Mouse (Mus musculus) heart, adult 18-20 months (tissue): ENCODE measurements around the gene Pkn1. TPM values are rescaled to one million over a fixed set of nuclear protein-coding genes. Genes with fewer than 3 reads are reported as not detected.

Experiments
- DNase-seq, 2 experiments: peaks; one replicate each; pipeline ENCODE4 v3.0.0; 2021 to 2022; ENCODE audit warnings: mixed read lengths in 1 of 2
- total RNA-seq, 2 experiments: library from RNA; stranded (reverse); gene quantifications; 2 replicates each; pipeline ENCODE4 v1.2.3; 2021

Pkn1 gene
- total RNA-seq, 2 experiments from 2014 or later = 51.1 to 52.7 TPM

DNA sequence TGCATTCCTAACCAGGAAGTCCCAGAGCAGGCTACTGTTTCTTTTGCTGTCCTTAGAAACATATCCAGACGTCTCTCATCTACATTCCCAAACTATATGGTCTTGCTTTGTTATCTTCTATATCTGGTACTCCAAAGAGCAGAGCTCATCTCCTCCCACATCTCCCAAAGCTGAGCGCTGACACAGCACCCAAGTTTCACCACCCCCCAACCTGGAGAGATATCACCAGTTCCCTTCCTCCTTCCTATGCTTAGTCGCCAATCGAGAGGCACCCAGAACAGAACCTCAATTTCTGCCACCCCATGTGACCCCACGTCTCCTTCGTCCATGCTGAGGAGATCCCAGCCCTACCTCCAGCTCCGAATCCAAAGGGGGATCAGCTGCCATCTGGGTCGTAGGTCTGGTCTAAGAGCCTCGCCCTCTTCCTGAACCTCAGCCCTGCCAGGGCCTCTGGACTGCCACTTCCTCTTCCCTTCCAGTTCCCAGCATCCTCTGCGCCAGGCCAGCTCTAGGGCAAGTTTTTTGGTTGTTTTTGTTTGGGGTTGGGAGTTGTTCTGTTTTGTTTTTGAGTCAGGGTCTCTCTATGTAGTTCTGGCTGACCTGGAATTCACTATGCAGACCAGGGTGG, 5.3 kb downstream of the Pkn1 start:
- DNase-seq = peak; percentile 50 to 70

DNA sequence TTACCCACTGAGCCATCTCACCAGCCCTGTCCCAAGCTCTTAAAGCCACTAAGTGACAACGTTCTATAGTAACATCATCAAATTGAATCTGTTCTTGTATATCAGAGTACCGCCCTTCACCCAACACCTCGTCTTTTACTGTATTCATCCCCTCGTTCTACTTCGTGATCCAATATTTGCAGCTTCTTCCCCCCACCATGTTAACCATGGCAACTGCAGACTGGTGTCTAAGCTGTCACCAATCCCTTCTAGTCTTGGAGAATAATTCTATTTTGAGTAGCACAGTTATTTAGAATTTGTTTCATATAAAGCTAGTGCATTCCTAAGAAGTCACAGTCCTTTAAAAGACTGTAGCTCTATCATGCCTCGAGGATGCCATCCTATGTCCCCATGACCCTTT, 9.7 kb downstream of the Pkn1 start:
- no peak for DNase-seq

DNA sequence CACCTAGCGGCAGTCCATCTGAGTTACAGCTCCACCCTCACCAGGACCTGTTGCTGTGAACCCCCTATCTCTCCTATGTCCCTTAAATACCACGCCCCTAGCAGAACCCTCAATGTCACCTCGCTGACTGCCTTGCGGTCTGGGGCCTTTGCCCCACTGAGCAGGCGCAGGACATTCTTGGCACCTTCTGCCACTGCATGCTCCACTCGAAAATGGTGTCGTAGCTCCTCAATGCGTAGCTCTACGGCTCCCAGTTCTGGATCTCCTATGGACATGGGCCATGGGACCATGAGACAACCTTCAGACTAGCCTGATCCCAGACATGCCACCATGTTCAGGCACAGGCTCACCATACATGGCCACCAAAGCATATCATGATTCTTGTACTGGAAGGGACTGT, 14.5 kb downstream of the Pkn1 start:
- no peak for DNase-seq

DNA sequence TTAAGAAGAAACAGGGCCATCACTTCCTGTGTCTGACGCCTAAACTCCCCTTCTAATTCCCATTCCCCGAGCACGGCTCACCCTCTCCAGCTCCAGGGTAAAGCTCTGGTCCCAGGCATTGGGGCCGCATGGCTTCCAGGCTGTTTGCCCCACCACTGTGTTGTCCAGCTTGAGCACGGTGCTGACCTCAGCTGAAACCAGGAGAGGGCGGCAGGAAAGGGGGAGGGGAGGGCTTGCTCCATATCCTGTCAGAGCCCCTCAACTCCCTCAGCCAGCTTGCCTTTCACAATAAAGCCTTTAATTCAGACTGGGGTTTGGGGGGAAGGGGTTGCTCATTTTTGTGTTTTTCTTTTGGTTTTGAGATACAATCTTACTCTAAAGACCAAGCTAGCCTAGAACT, 17.9 kb downstream of the Pkn1 start:
- no peak for DNase-seq

DNA sequence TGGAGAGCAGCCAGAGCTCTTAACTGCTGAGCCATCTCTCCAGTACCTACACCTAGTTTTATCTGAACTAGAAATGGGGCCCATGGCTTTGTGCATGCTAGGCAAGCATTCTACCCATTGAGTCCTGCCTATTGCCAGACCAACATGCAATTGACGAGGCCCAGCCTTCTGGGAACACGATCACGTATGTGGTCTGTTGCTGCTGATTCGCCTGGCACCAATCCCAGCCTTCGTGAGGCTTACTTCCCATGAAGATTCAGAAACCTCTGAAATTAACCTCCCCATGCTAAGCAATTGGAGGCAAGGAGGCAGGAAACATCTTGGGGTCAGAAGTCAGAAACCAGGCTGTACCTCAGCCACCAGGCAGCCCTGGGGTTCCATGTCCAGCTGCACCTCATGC, 18.4 kb downstream of the Pkn1 start:
- DNase-seq = no peak

DNA sequence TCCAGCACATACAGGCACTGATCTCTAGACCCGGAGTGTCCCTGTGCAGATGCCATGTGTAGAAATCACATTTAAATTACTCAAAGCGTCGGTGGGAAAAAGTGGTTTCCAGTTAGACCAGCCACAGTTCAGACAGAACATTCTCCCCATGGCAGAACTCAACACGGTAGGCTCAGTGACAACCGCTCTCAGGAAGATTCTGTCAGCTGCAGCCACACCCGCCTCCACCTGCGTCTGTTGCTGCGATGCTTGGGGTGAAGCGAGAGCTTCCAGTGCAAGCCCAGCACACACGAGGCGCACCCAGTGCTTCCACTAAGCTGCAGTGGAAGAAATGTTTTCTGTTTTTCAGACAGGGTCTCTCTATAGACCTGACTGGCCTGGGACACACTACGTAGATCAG, 19.1 kb downstream of the Pkn1 start:
- no peak for DNase-seq

DNA sequence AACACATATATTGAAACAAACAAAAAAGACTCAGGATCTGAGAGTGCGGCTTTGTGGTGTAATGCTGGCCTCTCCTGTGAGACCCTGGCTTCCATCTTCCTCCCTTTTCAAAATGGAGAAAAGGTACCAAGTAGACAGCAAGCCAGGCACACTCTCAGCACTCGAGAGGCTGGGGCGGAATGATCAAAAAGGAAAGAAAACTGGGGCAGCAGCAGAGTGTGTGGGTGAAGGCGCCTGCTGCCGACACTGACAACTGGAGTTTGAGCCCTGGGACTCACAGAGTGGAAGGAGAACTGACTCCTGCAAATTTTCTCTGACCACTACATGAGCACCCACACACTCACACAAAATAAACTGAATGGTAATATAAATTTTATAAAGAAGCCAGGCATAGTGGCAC, 24.5 kb downstream of the Pkn1 start:
- no peak for DNase-seq

DNA sequence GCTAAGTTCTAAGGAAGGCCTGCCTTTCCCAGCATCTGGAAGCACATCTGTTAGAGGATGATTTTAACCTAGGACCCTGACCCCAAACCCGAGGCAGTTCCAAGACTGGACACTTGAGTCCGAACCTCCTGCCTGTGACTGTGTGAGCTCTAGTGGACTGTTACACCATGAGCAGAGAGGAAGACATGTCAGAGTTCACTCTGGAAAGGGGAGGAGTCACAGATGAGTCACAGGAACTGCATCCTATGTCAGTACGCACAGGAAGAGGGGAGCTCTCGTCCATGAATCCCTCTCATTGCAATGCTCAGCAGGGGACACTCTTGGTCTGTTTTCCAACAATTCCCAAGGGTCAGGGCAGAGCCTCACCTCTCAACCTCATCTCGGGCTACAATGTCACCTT, 26.0 kb downstream of the Pkn1 start:
- no peak for DNase-seq

DNA sequence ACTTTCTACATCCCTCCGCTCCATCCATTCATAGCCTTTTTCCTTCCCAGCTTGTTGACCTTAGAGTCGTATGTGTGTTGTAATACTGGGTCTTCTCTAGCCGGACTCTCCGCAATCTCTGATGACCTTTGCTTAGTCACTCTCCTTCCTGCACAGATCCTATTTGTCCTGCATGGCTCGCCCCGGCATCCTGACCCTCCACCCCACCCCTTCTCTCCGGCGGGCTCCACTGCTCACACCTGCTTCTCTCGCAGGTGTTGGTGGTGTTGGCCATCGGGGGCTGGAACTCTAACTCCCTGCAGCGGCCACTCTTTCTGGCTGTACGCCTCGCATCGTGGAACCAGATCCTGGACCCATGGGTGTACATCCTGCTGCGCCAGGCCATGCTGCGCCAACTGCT, 30.0 kb downstream of the Pkn1 start:
- DNase-seq = no peak

DNA sequence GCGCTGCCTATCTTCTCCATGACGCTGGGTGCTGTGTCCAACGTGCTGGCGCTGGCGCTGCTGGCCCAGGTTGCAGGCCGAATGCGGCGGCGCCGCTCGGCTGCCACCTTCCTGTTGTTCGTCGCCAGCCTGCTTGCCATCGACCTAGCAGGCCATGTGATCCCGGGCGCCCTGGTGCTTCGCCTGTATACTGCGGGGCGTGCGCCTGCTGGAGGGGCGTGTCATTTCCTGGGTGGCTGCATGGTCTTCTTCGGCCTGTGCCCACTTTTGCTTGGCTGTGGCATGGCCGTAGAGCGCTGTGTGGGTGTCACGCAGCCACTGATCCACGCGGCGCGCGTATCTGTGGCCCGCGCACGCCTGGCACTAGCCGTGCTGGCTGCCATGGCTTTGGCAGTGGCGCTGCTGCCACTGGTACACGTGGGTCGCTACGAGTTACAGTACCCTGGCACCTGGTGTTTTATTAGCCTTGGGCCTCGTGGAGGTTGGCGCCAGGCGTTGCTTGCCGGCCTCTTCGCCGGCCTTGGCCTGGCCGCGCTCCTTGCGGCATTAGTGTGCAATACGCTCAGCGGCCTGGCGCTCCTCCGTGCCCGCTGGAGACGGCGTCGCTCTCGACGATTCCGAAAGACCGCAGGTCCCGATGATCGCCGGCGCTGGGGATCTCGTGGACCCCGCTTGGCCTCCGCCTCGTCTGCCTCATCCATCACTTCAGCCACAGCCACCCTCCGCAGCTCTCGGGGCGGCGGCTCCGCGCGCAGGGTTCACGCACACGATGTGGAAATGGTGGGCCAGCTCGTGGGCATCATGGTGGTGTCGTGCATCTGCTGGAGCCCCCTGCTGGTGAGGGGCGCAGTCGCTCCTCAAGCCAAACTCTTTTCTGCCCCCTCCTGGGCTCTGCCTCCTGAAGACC, 30.7 kb downstream of the Pkn1 start:
- DNase-seq = peak; percentile 39 to 60

DNA sequence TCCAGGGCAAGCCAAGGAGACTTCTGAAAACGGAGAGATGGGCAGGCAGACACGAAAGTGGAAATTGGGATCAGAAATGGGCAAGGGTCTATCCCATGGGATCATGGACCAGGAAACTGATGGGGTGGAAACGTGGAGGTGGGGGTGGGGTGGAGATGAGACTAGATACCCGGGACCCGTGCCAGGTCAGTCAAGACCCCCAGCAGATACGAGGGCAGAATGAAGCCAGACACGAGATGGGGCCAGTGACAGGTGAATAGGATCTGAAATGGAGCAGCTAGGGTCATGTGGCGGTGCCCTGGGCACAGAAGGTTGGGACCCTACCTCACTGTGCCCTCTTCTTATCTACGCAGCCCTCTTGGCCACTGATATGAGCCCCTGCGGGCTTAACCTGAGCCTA, 31.5 kb downstream of the Pkn1 start:
- DNase-seq = no peak

DNA sequence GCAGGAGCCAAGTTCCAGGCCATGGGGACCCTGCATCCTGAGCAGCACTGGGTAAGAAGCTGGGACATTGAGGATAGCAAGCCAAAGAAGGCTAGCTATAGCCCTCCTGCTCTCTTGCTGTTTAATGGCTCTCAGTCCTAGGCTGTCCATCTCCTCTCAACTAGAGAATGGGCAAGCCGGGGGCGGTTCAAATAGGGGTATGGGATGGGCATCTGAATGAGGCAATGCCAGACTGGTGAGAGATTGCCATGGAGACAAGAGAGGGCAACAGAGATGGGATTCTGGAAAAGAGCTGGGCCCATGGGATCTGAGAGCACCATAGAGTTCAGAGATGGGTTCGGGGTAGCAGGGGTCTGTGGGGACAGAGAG, 32.1 kb downstream of the Pkn1 start:
- no peak for DNase-seq

DNA sequence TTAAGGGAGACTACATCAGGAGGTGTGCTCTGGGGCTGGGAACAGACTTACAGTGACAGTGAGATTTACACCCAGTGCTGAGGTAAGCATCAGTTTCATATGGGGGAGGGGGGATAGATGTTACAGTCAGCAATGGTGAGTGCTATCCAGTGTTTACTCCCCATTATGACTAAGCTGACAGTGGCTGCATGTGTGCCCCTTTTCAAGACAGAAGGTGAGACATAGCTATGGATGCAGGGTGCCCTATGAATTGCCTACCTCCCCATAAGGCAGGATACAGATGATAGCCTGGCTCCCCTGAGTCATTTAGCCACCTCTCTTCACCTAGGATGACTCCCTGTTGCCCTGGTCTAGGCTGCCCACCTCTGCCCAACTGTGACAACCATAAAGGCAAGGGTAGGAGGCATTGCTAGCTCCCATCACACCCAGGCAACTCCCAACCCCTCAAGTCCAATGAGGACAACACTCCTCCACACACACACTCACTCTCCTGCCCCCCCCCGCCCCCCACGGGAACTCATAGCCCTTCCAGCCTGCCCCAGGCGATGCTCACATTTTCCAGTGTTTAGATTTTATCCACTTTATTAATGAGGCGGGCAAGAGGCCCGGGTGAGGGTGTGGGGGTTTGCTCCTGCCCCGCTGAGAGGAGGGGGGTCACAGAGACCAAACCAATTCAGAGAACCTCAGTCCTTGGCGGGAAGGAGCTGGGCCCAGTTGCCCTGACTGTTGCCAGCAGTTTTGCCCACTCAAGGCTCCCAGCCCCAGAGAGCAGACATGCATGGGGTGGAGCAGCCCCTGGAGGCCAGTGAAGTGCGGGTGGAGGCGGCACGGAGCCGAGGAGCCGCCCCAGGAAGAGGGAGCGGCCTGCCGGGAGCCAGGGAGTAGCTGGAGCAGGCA, 32.8 kb downstream of the Pkn1 start, which contains the start of gene Ptger1:
TSS of gene Ptger1 (plus strand) at position 710 of the 897 bp plus-strand sequence.
- peak; percentile 74 to 88 for DNase-seq

DNA sequence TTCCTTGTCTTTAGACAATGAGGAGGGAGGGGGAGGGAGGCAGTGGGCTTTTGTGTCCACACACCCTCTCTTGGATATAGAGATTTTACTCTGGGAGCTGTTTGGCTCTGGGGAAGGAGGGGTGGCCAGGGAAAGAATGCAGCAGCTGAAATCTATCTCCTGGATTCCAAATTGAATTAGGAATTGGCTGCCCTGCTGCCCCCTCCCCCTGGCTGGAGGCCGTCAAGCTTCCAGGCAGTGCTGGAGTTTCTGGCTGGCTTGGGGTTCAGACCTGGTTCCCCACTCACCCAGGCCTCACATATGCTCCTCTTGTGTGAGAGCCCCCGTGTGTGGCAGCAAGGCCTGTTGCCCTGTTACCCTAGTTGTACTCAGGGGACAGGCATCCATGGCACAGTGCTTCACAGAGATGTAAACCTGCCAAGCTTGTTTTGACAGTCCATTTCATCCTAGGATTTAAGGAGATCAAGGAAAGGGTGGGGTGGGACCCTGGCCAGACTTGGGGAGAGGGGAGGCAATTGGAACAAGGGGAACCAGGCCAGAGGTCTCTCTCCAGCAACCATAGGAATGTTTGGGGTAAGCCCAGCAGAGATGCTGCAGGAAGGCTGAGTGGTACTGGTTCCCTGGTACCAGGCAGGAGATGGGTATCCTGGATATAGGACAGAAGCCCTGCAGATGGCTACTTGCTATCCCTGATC, 33.9 kb downstream of the Pkn1 start:
- DNase-seq = peak; percentile 36 to 37

DNA sequence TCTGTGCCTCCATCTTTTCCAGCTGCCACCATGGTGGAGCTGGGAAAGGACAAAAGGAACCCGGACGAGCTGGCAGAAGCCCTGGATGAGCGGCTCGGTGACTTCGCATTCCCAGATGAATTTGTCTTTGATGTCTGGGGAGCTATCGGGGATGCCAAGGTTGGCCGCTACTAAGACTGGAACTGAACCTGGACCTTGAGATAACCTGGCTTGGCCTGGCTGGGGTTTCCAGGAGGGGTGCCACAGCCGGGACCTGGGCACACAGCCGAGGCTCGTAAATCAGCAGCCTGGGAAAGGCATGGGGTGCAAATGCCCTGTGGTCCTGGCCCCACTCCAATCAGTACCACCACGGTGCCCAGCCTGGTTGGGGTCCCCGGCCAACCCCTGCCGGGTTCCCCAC, 34.9 kb downstream of the Pkn1 start:
- DNase-seq = no peak

DNA sequence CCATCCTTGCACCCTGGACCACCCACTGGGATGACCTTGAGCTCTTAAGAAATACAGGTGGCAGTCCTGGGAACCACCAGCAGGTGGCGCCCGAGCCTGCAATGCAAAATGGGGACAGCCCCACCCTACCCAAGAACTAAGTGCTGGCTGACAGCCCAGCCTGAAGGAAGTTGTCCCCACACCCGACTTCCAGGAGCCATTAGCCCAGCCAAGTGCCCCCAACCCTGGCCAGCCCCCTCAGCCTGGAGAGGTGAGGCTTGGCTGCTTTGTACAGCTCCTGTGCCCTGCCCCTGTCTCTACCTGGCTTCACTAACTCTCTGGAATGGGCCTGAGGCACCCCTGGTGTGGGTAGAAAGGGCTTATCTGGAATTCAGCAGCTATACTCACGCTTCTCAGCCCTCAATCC, 36.6 kb downstream of the Pkn1 start:
- DNase-seq = peak; percentile 90 to 96

DNA sequence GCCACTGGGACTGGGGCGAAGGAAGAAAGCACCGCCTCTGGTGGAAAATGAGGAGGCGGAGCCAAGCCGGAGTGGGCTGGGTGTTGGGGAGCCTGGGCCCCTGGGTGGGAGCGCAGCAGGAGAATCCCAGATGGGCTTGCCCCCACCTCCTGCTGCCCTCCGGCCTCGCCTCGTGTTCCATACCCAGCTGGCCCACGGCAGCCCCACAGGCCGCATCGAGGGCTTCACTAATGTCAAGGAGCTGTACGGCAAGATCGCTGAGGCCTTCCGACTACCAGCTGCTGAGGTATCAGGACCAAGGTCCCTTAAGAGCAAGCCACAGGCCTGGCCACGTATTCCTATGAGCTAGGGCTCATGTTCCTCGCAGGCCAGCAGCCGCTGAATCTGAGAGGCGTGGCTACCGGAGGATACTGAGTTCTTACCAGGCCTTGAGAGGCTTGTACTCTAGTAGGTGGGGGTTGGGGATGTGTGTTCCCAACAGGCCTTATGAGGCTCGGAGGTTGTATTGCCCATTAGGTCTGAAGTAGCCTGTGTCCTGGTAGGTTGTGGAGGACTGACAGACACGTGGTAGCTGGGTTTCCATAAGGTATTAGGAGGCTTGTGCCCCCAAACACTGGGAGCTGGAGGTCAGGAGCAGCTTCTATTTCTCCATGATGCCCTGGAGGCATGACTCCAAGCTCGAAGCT, 37.8 kb downstream of the Pkn1 start:
- peak; percentile 33 to 36 for DNase-seq

DNA sequence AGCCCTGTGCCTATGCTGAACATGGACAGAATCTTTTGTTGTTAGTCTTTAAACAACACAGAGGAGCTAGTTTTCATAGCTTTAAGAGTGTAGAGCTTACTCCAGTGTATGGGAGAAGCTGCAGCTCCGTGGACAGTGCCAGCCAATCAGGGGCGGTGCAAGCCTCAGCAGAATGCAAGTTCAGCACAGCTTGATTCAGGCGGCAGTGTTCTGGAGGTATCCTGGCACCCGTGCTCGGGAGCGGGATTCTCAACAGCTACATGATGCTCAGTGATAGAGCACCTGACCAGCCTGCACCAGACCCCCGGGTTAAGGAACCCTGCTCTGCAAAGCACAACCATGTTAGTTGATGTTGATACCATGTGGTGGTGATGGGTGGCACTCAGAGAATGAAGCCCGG, 38.4 kb downstream of the Pkn1 start:
- peak in 1 of 2 experiments; percentile 5 for DNase-seq

DNA sequence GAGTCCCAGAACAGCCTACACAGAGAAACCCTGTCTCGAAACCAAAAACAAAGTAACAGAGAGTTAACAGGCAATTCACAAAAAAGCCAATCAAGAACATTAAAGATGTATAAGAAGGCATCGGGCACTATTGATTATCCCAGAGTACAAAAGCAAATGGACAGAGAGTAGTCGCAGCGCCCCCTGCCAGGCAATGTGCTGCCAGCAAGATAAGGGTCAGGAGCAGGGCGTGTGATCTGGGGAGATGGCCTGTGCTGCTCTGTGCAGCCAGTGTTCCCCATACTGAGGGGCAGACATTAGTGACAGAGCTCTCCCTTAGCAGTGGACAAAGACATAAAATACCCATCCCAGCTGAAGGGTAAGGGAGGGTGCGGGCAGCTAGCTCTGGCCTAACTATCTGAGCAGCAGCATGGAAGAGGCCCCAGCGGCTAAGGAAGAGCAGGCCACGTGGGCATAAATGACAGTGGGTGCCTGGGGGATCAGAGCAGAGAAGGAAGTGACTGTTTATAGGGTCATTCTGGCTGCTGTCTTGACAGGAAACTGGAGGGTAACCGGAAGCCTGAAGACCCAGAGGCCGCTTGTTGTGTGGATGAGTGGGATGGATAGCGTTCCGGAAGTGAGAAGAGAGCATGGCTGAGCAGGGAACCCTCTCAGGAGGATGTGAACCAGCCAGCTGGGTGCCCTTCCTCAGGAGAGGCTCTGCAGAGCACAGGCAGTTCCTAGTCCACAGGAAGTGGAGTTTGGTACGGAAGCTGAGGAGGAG, 42.3 kb downstream of the Pkn1 start:
- DNase-seq = peak in 1 of 2 experiments; percentile 38

DNA sequence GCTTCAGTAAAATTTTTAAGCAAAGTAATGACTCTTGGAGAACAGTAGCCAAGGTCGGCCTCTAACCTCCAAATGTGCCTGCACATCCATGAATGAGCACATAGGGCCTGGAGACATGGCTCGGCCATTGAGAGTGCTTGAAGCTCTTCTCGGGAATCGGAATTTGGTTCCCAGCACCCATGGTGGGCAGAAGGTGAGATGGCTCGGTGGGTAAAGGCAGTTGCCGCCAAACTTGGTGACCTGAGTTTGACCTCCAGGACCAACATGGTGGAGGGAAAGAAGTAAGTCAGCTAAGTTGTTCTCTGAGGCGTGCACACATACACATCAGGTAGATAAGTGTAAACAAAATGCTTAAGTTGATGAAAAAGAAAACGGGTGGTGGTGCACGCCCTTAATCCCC, 42.9 kb downstream of the Pkn1 start:
- DNase-seq = no peak

DNA sequence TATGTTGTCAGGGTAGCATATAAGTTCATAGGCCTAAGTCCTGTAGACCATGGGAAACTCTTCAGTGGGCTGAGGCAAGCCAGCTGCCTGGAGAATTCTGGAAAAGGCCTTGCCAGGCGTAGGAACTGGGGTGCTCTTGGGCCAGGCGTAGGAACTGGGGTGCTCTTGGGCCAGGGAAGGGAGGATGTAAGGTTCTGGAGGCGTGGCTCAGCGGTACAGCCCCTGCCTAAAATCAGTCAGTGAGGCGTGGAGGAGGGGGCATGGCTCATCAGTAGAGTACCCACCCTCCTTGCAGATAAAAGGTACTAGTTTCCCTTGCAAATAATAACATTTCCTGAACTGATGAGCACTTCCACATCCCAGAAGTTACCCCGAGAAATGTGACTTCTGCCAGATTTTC, 44.3 kb downstream of the Pkn1 start:
- no peak for DNase-seq
